Mouse (Mus musculus): Measurements from ENCODE around the gene Mrpl39.

GRCm38 (mm10) chr16:84778861-84779630 lies 43.5 kb upstream of the Mrpl39 start:
- TF ChIP-seq EP300 (IDR thresholded peaks at IDR 0.05; ENCODE audit: insufficient read depth, low read depth, low read length) (peak; percentile 79; the same call in 1 of the 2 replicates), CTCF (IDR thresholded peaks at IDR 0.05; ENCODE audit: low read depth, low read length) (no peak), POLR2A (IDR thresholded peaks at IDR 0.05; ENCODE audit: insufficient read depth, low read length) (no peak)
